Mouse (Mus musculus) lung, embryonic 16.5 days (tissue): ENCODE data around the gene Bpgm. TPM values are rescaled to one million over a fixed set of nuclear protein-coding genes. Genes with fewer than 3 reads are reported as not detected.

ENCODE experiments used
- ATAC-seq: fragments of 200-750 bp; cut with Nextera tagmentation; 2 replicates; pipeline ENCODE4 v1.8.0; 2017; ENCODE audit warnings: low read depth, mild to moderate bottlenecking, moderate library complexity
- H3K27ac ChIP-seq: fragments of 300-500 bp; sonication (generic); 2 replicates; pipeline ENCODE4 v1.5.1; 2014; ENCODE audit warnings: mild to moderate bottlenecking, control low read depth, low read length
- H3K27me3 ChIP-seq: fragments of 300-500 bp; sonication (generic); 2 replicates; pipeline ENCODE4 v1.6.1; 2014; ENCODE audit warnings: low read depth, low read length, mixed read lengths; ENCODE audit not compliant: control insufficient read depth, insufficient read depth
- H3K36me3 ChIP-seq: fragments of 300-500 bp; sonication (generic); 2 replicates; pipeline ENCODE4 v1.6.1; 2014; ENCODE audit warnings: low read length; ENCODE audit not compliant: control insufficient read depth, insufficient read depth
- H3K4me1 ChIP-seq: fragments of 300-500 bp; sonication (generic); replicated peaks from 2 replicates; pipeline ENCODE4 v1.6.1; 2014; ENCODE audit warnings: low read length, mixed read lengths; ENCODE audit not compliant: control insufficient read depth, insufficient read depth
- H3K4me2 ChIP-seq: fragments of 300-500 bp; sonication (generic); 2 replicates; pipeline ENCODE4 v1.6.1; 2014; ENCODE audit warnings: low read depth, low read length, control low read depth
- H3K4me3 ChIP-seq: fragments of 300-500 bp; sonication (generic); 2 replicates; pipeline ENCODE4 v1.5.1; 2014; ENCODE audit warnings: mild to moderate bottlenecking, low read length, control low read depth
- H3K9ac ChIP-seq: fragments of 300-500 bp; sonication (generic); 2 replicates; pipeline ENCODE4 v1.6.1; 2014; ENCODE audit warnings: low read length, control low read depth
- H3K9me3 ChIP-seq: fragments of 300-500 bp; sonication (generic); 2 replicates; pipeline ENCODE4 v1.6.1; 2016; ENCODE audit warnings: low read length; ENCODE audit not compliant: control insufficient read depth
- whole genome bisulfite sequencing: fragments of 180-500 bp; shearing (Covaris S2); extraction: QIAGEN DNeasy Blood & Tissue Kit; methylation state at CpG from one replicate; pipeline ENCODE4 v1.1.7; 2014; 5-methylcytosine and 5-hydroxymethylcytosine counted together
- polyA plus RNA-seq: library from polyadenylated mRNA; unstranded; fragments of >200 nt; fragmentation: Nextera tagmentation; extraction: Ambion mirVana; gene quantifications from 2 replicates; pipeline ENCODE4 v1.2.1, GENCODE M21; 2015

The Bpgm gene
- polyA plus RNA-seq, 1 experiment from 2014 or later: 65.1 TPM

- Histone ChIP-seq H3K9ac (no peak overlapping the region), H3K36me3 (no peaks in the 10 kb centered on the region), H3K4me2 (no peak overlapping the region), H3K27ac (no peak overlapping the region), H3K4me3 (no peak overlapping the region), H3K9me3 (no peaks in the 10 kb centered on the region), H3K27me3 (no peaks in the 10 kb centered on the region), H3K4me1 (no peaks in the 10 kb centered on the region)
- 56% methylated on average over 9 of the region's 9 CpGs for WGBS
- ATAC-seq: no peak
Observed at GRCm38 (mm10) chr6:34554291-34554997, 78.4 kb downstream of the Bpgm start.

Other genes with a start within 250 kb of the Bpgm start
- 120 and 122 TPM in 2 replicates for gene Akr1b3, start 158.7 kb upstream of the Bpgm start, polyA plus RNA-seq
- gene Akr1b8, start 122.1 kb upstream of the Bpgm start, polyA plus RNA-seq: 7.5 and 8.2 TPM in 2 replicates
- gene Akr1b10, start 92.0 kb upstream of the Bpgm start, polyA plus RNA-seq: 25.3 and 28.2 TPM in 2 replicates
- gene Akr1b7, start 63.9 kb upstream of the Bpgm start, polyA plus RNA-seq: 0.38 TPM in 1 of 2 replicates, not detected in the other
- gene Cald1, start 122.3 kb downstream of the Bpgm start, polyA plus RNA-seq: 243 and 279 TPM in 2 replicates